Mouse (Mus musculus) stomach, embryonic 14.5 days (tissue): Measurements from ENCODE around the gene Zfr. TPM values are rescaled to one million over a fixed set of nuclear protein-coding genes. Genes with fewer than 3 reads are reported as not detected.

Source experiments
- ATAC-seq: fragments of 200-750 bp; cut with Nextera tagmentation; 2 replicates; pipeline ENCODE4 v1.8.0; 2017; ENCODE audit warnings: low read depth, moderate TSS enrichment; ENCODE audit not compliant: insufficient number of reproducible peaks, insufficient read depth, low FRiP score
- H3K27ac ChIP-seq: fragments of 300-500 bp; sonication (generic); 2 replicates; pipeline ENCODE4 v1.5.1; 2014; ENCODE audit warnings: mild to moderate bottlenecking, low read length, moderate library complexity, mixed read lengths
- H3K27me3 ChIP-seq: fragments of 300-500 bp; sonication (generic); 2 replicates; pipeline ENCODE4 v1.6.1; 2014; ENCODE audit warnings: low read length, control low read depth, mixed read lengths; ENCODE audit not compliant: control insufficient read depth, insufficient read depth
- H3K36me3 ChIP-seq: fragments of 300-500 bp; sonication (generic); 2 replicates; pipeline ENCODE4 v1.6.1; 2014; ENCODE audit warnings: mild to moderate bottlenecking, control low read depth, low read length, moderate library complexity, mixed read lengths; ENCODE audit not compliant: control insufficient read depth, insufficient read depth
- H3K4me1 ChIP-seq: fragments of 300-500 bp; sonication (generic); 2 replicates; pipeline ENCODE4 v1.6.1; 2014; ENCODE audit warnings: low read length, control low read depth, mixed read lengths; ENCODE audit not compliant: control insufficient read depth, insufficient read depth
- H3K4me2 ChIP-seq: fragments of 300-500 bp; sonication (generic); replicated peaks from 2 replicates; pipeline ENCODE4 v1.6.1; 2014; ENCODE audit warnings: low read depth, low read length, control low read depth
- H3K4me3 ChIP-seq: fragments of 300-500 bp; sonication (generic); 2 replicates; pipeline ENCODE4 v1.5.1; 2014; ENCODE audit warnings: low read depth, low read length, control low read depth
- H3K9ac ChIP-seq: fragments of 300-500 bp; sonication (generic); replicated peaks from 2 replicates; pipeline ENCODE4 v1.6.1; 2014; ENCODE audit warnings: low read depth, mild to moderate bottlenecking, control low read depth, low read length, moderate library complexity, mixed read lengths
- H3K9me3 ChIP-seq: fragments of 300-500 bp; sonication (generic); 2 replicates; pipeline ENCODE4 v1.6.1; 2016; ENCODE audit warnings: low read depth, low read length, control low read depth; ENCODE audit not compliant: control insufficient read depth
- WGBS: fragments of 180-500 bp; shearing (Covaris S2); extraction: QIAGEN DNeasy Blood & Tissue Kit; methylation state at CpG from one replicate; pipeline ENCODE4 v1.1.7; 2014; 5-methylcytosine and 5-hydroxymethylcytosine counted together
- polyA plus RNA-seq: library from polyadenylated mRNA; unstranded; fragments of >200 nt; fragmentation: Nextera tagmentation; extraction: Ambion mirVana; gene quantifications from 2 replicates; pipeline ENCODE4 v1.2.1, GENCODE M21; 2014

Gene Zfr
- polyA plus RNA-seq: 173 and 181 TPM in 2 replicates

- Histone ChIP-seq H3K9ac (peak within 1 kb of the TSS; percentile 99), H3K27me3 (no peaks in the 10 kb centered on the region), H3K36me3 (peaks cover 3% of the 10 kb centered on the region; the same call in 1 of the 2 replicates), H3K9me3 (no peaks in the 10 kb centered on the region), H3K27ac (peak within 1 kb of the TSS; percentile 87), H3K4me2 (peak within 1 kb of the TSS; percentile 91), H3K4me1 (peaks cover 4% of the 10 kb centered on the region; the same call in 1 of the 2 replicates), H3K4me3 (peak within 1 kb of the TSS; percentile 96)
- WGBS: under 1% methylated on average over 52 of the region's 59 CpGs
- ATAC-seq: peak; percentile 94
These were observed at the start of gene Zfr for GRCm38 (mm10) chr15:12117242-12118092. TSS of gene Zfr (plus strand) at chr15:12117831.

- H3K4me1 ChIP-seq: peaks cover 26% of the 10 kb centered on the region; the same call in 1 of the 2 replicates
- no peak overlapping the region for H3K4me3 ChIP-seq
- no peaks in the 10 kb centered on the region for H3K36me3 ChIP-seq
- H3K27me3 ChIP-seq: no peaks in the 10 kb centered on the region
- no peak overlapping the region for H3K4me2 ChIP-seq
- H3K9ac ChIP-seq: no peak overlapping the region
- 26% methylated on average over 2 of the region's 2 CpGs for WGBS
- no peaks in the 10 kb centered on the region for H3K9me3 ChIP-seq
- peak overlapping the region; percentile 88 for H3K27ac ChIP-seq
- no peak for ATAC-seq
These were observed 49.7 kb upstream of the Zfr start for GRCm38 (mm10) chr15:12067971-12068370.

- 36% methylated on average over 9 of the region's 9 CpGs for WGBS
- ATAC-seq: peak; percentile 62; the same call in 1 of the 2 replicates
- H3K27ac ChIP-seq: peak overlapping the region; percentile 88
These were observed 49.0 kb upstream of the Zfr start for GRCm38 (mm10) chr15:12068395-12069218.

GRCm38 (mm10) chr15:12072709-12073336 is 44.8 kb upstream of the Zfr start:
- Histone ChIP-seq H3K4me3 (no peak overlapping the region), H3K9ac (no peak overlapping the region), H3K4me2 (no peak overlapping the region), H3K27me3 (no peaks in the 10 kb centered on the region), H3K4me1 (peaks cover 8% of the 10 kb centered on the region; the same call in 1 of the 2 replicates), H3K9me3 (no peaks in the 10 kb centered on the region), H3K27ac (no peak overlapping the region), H3K36me3 (no peaks in the 10 kb centered on the region)
- 81% methylated on average over 7 of the region's 7 CpGs for WGBS
- ATAC-seq: no peak

More at GRCm38 (mm10) chr15:12068395-12069218, 49.0 kb upstream of the Zfr start:
- H3K27me3 ChIP-seq: no peaks in the 10 kb centered on the region
- no peak overlapping the region for H3K4me3 ChIP-seq
- no peaks in the 10 kb centered on the region for H3K9me3 ChIP-seq
- H3K9ac ChIP-seq: no peak overlapping the region
- peaks cover 26% of the 10 kb centered on the region; the same call in 1 of the 2 replicates for H3K4me1 ChIP-seq
- H3K36me3 ChIP-seq: no peaks in the 10 kb centered on the region
- no peak overlapping the region; the same call in 1 of the 2 replicates for H3K4me2 ChIP-seq

- no peaks in the 10 kb centered on the region for H3K36me3 ChIP-seq
- H3K27me3 ChIP-seq: no peaks in the 10 kb centered on the region
- no peak overlapping the region for H3K4me2 ChIP-seq
- no peak overlapping the region for H3K27ac ChIP-seq
- H3K9ac ChIP-seq: no peak overlapping the region
- ATAC-seq: no peak
- WGBS: 86% methylated on average over 6 of the region's 6 CpGs
- no peaks in the 10 kb centered on the region for H3K4me1 ChIP-seq
- H3K9me3 ChIP-seq: no peaks in the 10 kb centered on the region
- no peak overlapping the region for H3K4me3 ChIP-seq
These were observed 43.2 kb upstream of the Zfr start for GRCm38 (mm10) chr15:12074426-12074825.

- 90% methylated on average over 13 of the region's 13 CpGs for WGBS
- H3K4me2 ChIP-seq: no peak overlapping the region
- no peak for ATAC-seq
These were observed 35.3 kb upstream of the Zfr start for GRCm38 (mm10) chr15:12082344-12082743.

GRCm38 (mm10) chr15:12084164-12084563 is 33.5 kb upstream of the Zfr start:
- Histone ChIP-seq H3K27me3 (no peaks in the 10 kb centered on the region), H3K9me3 (no peaks in the 10 kb centered on the region), H3K4me2 (no peak overlapping the region), H3K4me1 (peaks cover 7% of the 10 kb centered on the region; the same call in 1 of the 2 replicates), H3K36me3 (no peaks in the 10 kb centered on the region), H3K4me3 (no peak overlapping the region), H3K27ac (peak overlapping the region; percentile 74), H3K9ac (no peak overlapping the region)
- 26% methylated on average over 6 of the region's 6 CpGs for WGBS
- ATAC-seq: peak; percentile 90

More at GRCm38 (mm10) chr15:12082344-12082743, 35.3 kb upstream of the Zfr start:
- Histone ChIP-seq H3K36me3 (no peaks in the 10 kb centered on the region), H3K9ac (no peak overlapping the region), H3K9me3 (no peaks in the 10 kb centered on the region), H3K4me1 (peaks cover 7% of the 10 kb centered on the region; the same call in 1 of the 2 replicates), H3K27ac (no peak overlapping the region), H3K27me3 (no peaks in the 10 kb centered on the region), H3K4me3 (no peak overlapping the region)

- Histone ChIP-seq H3K36me3 (no peaks in the 10 kb centered on the region), H3K9me3 (no peaks in the 10 kb centered on the region), H3K4me3 (no peak overlapping the region), H3K27me3 (no peaks in the 10 kb centered on the region), H3K4me2 (no peak overlapping the region), H3K9ac (no peak overlapping the region), H3K27ac (peak overlapping the region; percentile 68), H3K4me1 (peaks cover 7% of the 10 kb centered on the region; the same call in 1 of the 2 replicates)
- peak; percentile 50; the same call in 1 of the 2 replicates for ATAC-seq
- WGBS: 69% methylated on average over 4 of the region's 4 CpGs
These were observed 32.8 kb upstream of the Zfr start for GRCm38 (mm10) chr15:12084859-12085258.
